Mouse (Mus musculus) adipose tissue, adult 10 weeks (tissue): ENCODE results near the gene Maea. TPM values are rescaled to one million over a fixed set of nuclear protein-coding genes. Genes with fewer than 3 reads are reported as not detected.

Experiments used
- polyA plus RNA-seq: library from polyadenylated mRNA; stranded (reverse); fragments of 350-450 nt; fragmentation: Illumina TruSeq; extraction: RNeasy Lipid Tissue Mini Kit (QIAGEN cat#74804); gene quantifications from one replicate; pipeline ENCODE4 v1.2.3, GENCODE M21; 2014; ENCODE audit warnings: low read depth, low replicate concordance

Gene Maea
- 78.6 TPM for polyA plus RNA-seq

DNA sequence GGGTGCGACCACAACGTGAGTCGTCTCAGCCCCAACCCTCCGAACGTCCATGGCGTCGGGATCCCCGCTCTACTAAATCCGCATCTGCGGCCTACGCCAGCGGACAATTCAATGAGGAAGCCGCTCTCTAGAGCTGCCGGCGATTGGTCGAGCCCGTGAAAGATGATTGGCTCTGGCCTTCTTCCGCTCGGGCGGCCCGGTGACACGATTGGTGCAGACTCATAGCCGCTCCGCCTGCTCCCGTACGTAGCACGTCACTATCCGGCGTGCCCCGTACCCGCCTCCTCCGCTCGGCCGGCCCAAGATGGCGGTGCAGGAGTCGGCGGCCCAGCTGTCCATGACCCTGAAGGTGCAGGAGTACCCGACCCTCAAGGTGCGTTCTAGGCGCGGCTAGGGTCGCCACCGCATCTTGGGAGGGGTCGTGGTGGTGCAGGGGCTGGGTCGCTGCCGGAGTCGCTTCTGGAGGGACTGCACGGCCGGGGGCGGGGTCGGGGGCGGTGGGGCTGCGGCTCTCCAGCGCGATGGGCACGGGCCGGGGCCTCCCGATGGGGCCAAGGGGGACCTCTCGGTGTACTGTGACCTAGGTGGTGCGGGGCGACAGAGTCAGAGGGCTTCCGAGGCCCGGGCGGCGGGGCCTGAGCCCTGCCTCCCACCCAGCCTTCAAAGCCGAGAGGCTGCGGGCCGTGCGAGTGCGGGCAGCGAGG, at the start of gene Maea:
Maea (plus strand) TSS at position 237 of the 704 bp plus-strand sequence.

DNA sequence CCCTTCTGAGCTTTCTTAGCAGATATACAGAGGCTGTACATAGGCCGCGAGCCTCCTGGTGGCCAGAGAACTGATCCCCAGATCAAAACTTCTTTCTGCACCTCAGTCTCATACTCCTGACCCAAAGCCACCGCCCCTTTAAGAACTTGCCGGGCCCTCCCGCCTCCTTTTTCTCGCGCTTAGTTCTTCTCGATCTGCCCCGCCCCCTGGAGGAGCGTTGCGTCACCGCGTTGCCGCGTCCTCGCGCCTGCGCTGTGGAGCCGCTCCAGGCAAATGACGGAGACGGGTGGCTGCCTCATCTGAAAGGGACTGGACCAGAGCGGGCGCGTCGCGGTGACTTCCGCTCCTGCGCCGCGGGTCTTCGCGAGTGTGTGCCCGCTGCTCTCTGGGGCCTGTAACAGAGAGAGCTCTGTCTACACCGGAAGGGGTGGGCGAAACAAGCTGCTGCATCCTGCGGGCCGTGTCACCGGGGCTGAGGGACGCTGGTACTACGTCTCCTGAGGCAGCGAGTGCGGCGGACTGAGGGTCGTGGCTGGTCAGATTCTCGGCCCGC, 43.1 kb downstream of the Maea start, which contains the start of gene Uvssa:
Uvssa (plus strand) TSS at position 248 of the 553 bp plus-strand sequence.

Other genes with a start within 250 kb of the Maea start
- 0.14 TPM for gene Slc5a1, start 231.3 kb upstream of the Maea start, polyA plus RNA-seq
- 9.3 TPM for gene Spon2, start 117.1 kb upstream of the Maea start, polyA plus RNA-seq
- 115 TPM for gene Ctbp1, start 60.5 kb upstream of the Maea start, polyA plus RNA-seq
- 11.2 TPM for gene Uvssa, start 43.0 kb downstream of the Maea start, polyA plus RNA-seq
- not detected for gene Nkx1-1, start 98.5 kb downstream of the Maea start, polyA plus RNA-seq